Mouse (Mus musculus) A20 (cell line): Measurements from ENCODE around the gene Slc25a41.

Experiments
- DNase-seq: peaks from one replicate; pipeline ENCODE4 v3.0.0-alpha.2; 2011; ENCODE audit warnings: low read depth, low spot score

Slc25a41 gene

GRCm38 (mm10) chr17:56990966-56991365, 50.5 kb downstream of the Slc25a41 start:
- peak; percentile 19 for DNase-seq

- DNase-seq = peak; percentile 98
Measured at GRCm38 (mm10) chr17:56990115-56990746, 51.2 kb downstream of the Slc25a41 start, which contains the start of gene Clpp. Clpp (plus strand) TSS chr17:56990305.

- DNase-seq = no peak
Measured at GRCm38 (mm10) chr17:56989467-56990114, 51.9 kb downstream of the Slc25a41 start.

- DNase-seq = peak; percentile 26
Measured at GRCm38 (mm10) chr17:56988921-56989430, 52.5 kb downstream of the Slc25a41 start.

GRCm38 (mm10) chr17:56988441-56988840, 53.0 kb downstream of the Slc25a41 start:
- no peak for DNase-seq

- DNase-seq = no peak
Measured at GRCm38 (mm10) chr17:56986105-56986805, 55.2 kb downstream of the Slc25a41 start.

- DNase-seq = no peak
Measured at GRCm38 (mm10) chr17:56985656-56986055, 55.8 kb downstream of the Slc25a41 start.

GRCm38 (mm10) chr17:56984886-56985285, 56.6 kb downstream of the Slc25a41 start:
- no peak for DNase-seq
